Mouse (Mus musculus) hindbrain, embryonic 16.5 days (tissue): ENCODE measurements around the gene Zfp541. TPM values are rescaled to one million over a fixed set of nuclear protein-coding genes. Genes with fewer than 3 reads are reported as not detected.
A peak's percentile ranks its signal among the peaks of the same experiment; 100 is the strongest.

Source experiments
- ATAC-seq: fragments of 200-750 bp; cut with Nextera tagmentation; 2 replicates; pipeline ENCODE4 v1.8.0; 2017; ENCODE audit warnings: moderate TSS enrichment, moderate library complexity
- H3K27ac ChIP-seq: fragments of 300-500 bp; sonication (generic); 2 replicates; pipeline ENCODE4 v1.5.1; 2014; ENCODE audit warnings: low read depth, mild to moderate bottlenecking, control low read depth, low read length, moderate library complexity
- H3K27me3 ChIP-seq: fragments of 300-500 bp; sonication (generic); replicated peaks from 2 replicates; pipeline ENCODE4 v1.6.1; 2014; ENCODE audit warnings: low read length; ENCODE audit not compliant: control insufficient read depth, insufficient read depth
- H3K36me3 ChIP-seq: fragments of 300-500 bp; sonication (generic); 2 replicates; pipeline ENCODE4 v1.6.1; 2014; ENCODE audit warnings: mild to moderate bottlenecking, low read length, moderate library complexity, mixed read lengths; ENCODE audit not compliant: control insufficient read depth, insufficient read depth
- H3K4me1 ChIP-seq: fragments of 300-500 bp; sonication (generic); 2 replicates; pipeline ENCODE4 v1.6.1; 2014; ENCODE audit warnings: low read depth, low read length; ENCODE audit not compliant: control insufficient read depth, insufficient read depth
- H3K4me2 ChIP-seq: fragments of 300-500 bp; sonication (generic); 2 replicates; pipeline ENCODE4 v1.6.1; 2014; ENCODE audit warnings: mild to moderate bottlenecking, low read length, control low read depth, moderate library complexity
- H3K4me3 ChIP-seq: fragments of 300-500 bp; sonication (generic); 2 replicates; pipeline ENCODE4 v1.5.1; 2014; ENCODE audit warnings: mild to moderate bottlenecking, low read length, control low read depth, moderate library complexity
- H3K9ac ChIP-seq: fragments of 300-500 bp; sonication (generic); 2 replicates; pipeline ENCODE4 v1.6.1; 2014; ENCODE audit warnings: low read depth, mild to moderate bottlenecking, control low read depth, low read length, moderate library complexity
- H3K9me3 ChIP-seq: fragments of 300-500 bp; sonication (generic); 2 replicates; pipeline ENCODE4 v1.6.1; 2014; ENCODE audit warnings: mild to moderate bottlenecking, low read length, moderate library complexity; ENCODE audit not compliant: control insufficient read depth
- WGBS: fragments of 180-500 bp; shearing (Covaris S2); extraction: QIAGEN DNeasy Blood & Tissue Kit; methylation state at CpG from one replicate; pipeline ENCODE4 v1.1.7; 2014; 5-methylcytosine and 5-hydroxymethylcytosine counted together
- polyA plus RNA-seq: library from polyadenylated mRNA; unstranded; fragments of >200 nt; fragmentation: Nextera tagmentation; extraction: Ambion mirVana; gene quantifications from 2 replicates; pipeline ENCODE4 v1.2.1, GENCODE M21; 2015

Zfp541 gene
- polyA plus RNA-seq, 1 experiment from 2014 or later: 0.09 TPM

- Histone ChIP-seq H3K27ac (peak within 1 kb of the TSS; percentile 78), H3K36me3 (peaks cover 10% of the 10 kb centered on the region), H3K9me3 (no peaks in the 10 kb centered on the region), H3K27me3 (no peaks in the 10 kb centered on the region), H3K4me1 (peaks cover 40% of the 10 kb centered on the region), H3K4me3 (peak within 1 kb of the TSS; percentile 71), H3K9ac (peak within 1 kb of the TSS; percentile 83), H3K4me2 (peak within 1 kb of the TSS; percentile 77)
- ATAC-seq: peak; percentile 91
- WGBS: 2% methylated on average over 12 of the region's 12 CpGs
These were observed 67.8 kb downstream of the Zfp541 start, which contains the start of gene Slc8a2 for GRCm38 (mm10) chr7:16129421-16129845. Gene Slc8a2, plus strand, starts transcription at chr7:16129826.

GRCm38 (mm10) chr7:16129846-16130691 lies 68.5 kb downstream of the Zfp541 start:
- Histone ChIP-seq H3K27me3 (no peaks in the 10 kb centered on the region), H3K36me3 (peaks cover 10% of the 10 kb centered on the region), H3K4me2 (peak overlapping the region; percentile 77), H3K4me1 (peaks cover 42% of the 10 kb centered on the region), H3K27ac (peak overlapping the region; percentile 78), H3K9me3 (no peaks in the 10 kb centered on the region), H3K4me3 (peak overlapping the region; percentile 71), H3K9ac (peak overlapping the region; percentile 83)
- peak; percentile 85 for ATAC-seq
- under 1% methylated on average over 36 of the region's 38 CpGs for WGBS

GRCm38 (mm10) chr7:16130956-16131634 lies 69.5 kb downstream of the Zfp541 start:
- no peaks in the 10 kb centered on the region for H3K27me3 ChIP-seq
- H3K36me3 ChIP-seq: 0 out of 2 replicates have a peak, but pooled peaks cover 3% of the 10 kb centered on the region
- ATAC-seq: no peak
- 28% methylated on average over 13 of the region's 13 CpGs for WGBS
- peak overlapping the region; percentile 77 for H3K4me2 ChIP-seq
- peaks cover 42% of the 10 kb centered on the region for H3K4me1 ChIP-seq
- peak overlapping the region; percentile 71 for H3K4me3 ChIP-seq
- H3K27ac ChIP-seq: peak overlapping the region; percentile 46; the same call in 1 of the 2 replicates
- peak overlapping the region; percentile 83 for H3K9ac ChIP-seq
- H3K9me3 ChIP-seq: no peaks in the 10 kb centered on the region

GRCm38 (mm10) chr7:16132161-16132581 lies 70.6 kb downstream of the Zfp541 start:
- H3K4me2 ChIP-seq: peak overlapping the region; percentile 77
- peaks cover 42% of the 10 kb centered on the region for H3K4me1 ChIP-seq
- ATAC-seq: no peak
- no peaks in the 10 kb centered on the region for H3K27me3 ChIP-seq
- H3K9ac ChIP-seq: no peak overlapping the region; the same call in 1 of the 2 replicates
- H3K36me3 ChIP-seq: 0 out of 2 replicates have a peak, but pooled peaks cover under 1% of the 10 kb centered on the region
- H3K27ac ChIP-seq: no peak overlapping the region
- WGBS: 11% methylated on average over 7 of the region's 7 CpGs
- no peaks in the 10 kb centered on the region for H3K9me3 ChIP-seq
- H3K4me3 ChIP-seq: no peak overlapping the region

GRCm38 (mm10) chr7:16132926-16133325 lies 71.3 kb downstream of the Zfp541 start:
- no peaks in the 10 kb centered on the region for H3K9me3 ChIP-seq
- no peak overlapping the region for H3K4me2 ChIP-seq
- H3K9ac ChIP-seq: no peak overlapping the region
- no peaks in the 10 kb centered on the region for H3K27me3 ChIP-seq
- no peak for ATAC-seq
- no peaks in the 10 kb centered on the region for H3K36me3 ChIP-seq
- no peak overlapping the region for H3K4me3 ChIP-seq
- H3K4me1 ChIP-seq: peaks cover 42% of the 10 kb centered on the region
- no peak overlapping the region for H3K27ac ChIP-seq
- WGBS: 60% methylated on average over 3 of the region's 3 CpGs

- Histone ChIP-seq H3K9me3 (no peaks in the 10 kb centered on the region), H3K4me1 (peaks cover 37% of the 10 kb centered on the region), H3K4me2 (no peak overlapping the region), H3K9ac (no peak overlapping the region), H3K27me3 (no peaks in the 10 kb centered on the region), H3K4me3 (no peak overlapping the region), H3K36me3 (no peaks in the 10 kb centered on the region), H3K27ac (no peak overlapping the region)
- 82% methylated on average over 9 of the region's 9 CpGs for WGBS
- ATAC-seq: no peak
These were observed 72.1 kb downstream of the Zfp541 start for GRCm38 (mm10) chr7:16133691-16134090.

- Histone ChIP-seq H3K36me3 (no peaks in the 10 kb centered on the region), H3K27me3 (no peaks in the 10 kb centered on the region), H3K4me2 (peak overlapping the region; percentile 33), H3K27ac (no peak overlapping the region), H3K4me1 (peaks cover 28% of the 10 kb centered on the region), H3K9me3 (no peaks in the 10 kb centered on the region), H3K9ac (0 out of 2 replicates have a peak overlapping the region, but pooled peaks have one; percentile 18), H3K4me3 (no peak overlapping the region)
- 17% methylated on average over 7 of the region's 7 CpGs for WGBS
- ATAC-seq: peak; percentile 26
These were observed 73.4 kb downstream of the Zfp541 start for GRCm38 (mm10) chr7:16134951-16135392.
